Mouse (Mus musculus): ENCODE data around the gene Gm4869. TPM values are rescaled to one million over a fixed set of nuclear protein-coding genes. Genes with fewer than 3 reads are reported as not detected.
"Not testable (repeated sequence)": the region's sequence is repeated elsewhere in the genome, so short reads cannot be mapped to it uniquely, and the experiment has no call there.

Gene Gm4869
- polyA plus RNA-seq, 1 experiment: not detected

- H3K27ac ChIP-seq (ENCODE audit: control insufficient read depth, insufficient read depth, low read depth, low read length, poor library complexity): peak overlapping the region; percentile 79
- no peaks in the 10 kb centered on the region; the same call in 1 of the 2 replicates for H3K4me1 ChIP-seq (ENCODE audit: control insufficient read depth, insufficient read depth, low read length)
- WGBS: under 1% methylated on average over 12 of the region's 12 CpGs
- TF ChIP-seq POLR2A (IDR thresholded peaks at IDR 0.05; ENCODE audit: borderline replicate concordance, control insufficient read depth, low read depth, low read length) (no peak), CTCF (IDR thresholded peaks at IDR 0.05; ENCODE audit: control insufficient read depth, insufficient read depth, low read length) (no peak)
- peak overlapping the region; percentile 87 for H3K4me3 ChIP-seq (replicated peaks; ENCODE audit: control insufficient read depth, low read depth, low read length)
These were observed 27.3 kb upstream of the Gm4869 start for GRCm38 (mm10) chr5:140418106-140418488.

- TF ChIP-seq CTCF (IDR thresholded peaks at IDR 0.05; ENCODE audit: control insufficient read depth, insufficient read depth, low read length) (no peak), POLR2A (IDR thresholded peaks at IDR 0.05; ENCODE audit: borderline replicate concordance, control insufficient read depth, low read depth, low read length) (peak; percentile 83; the same call in 1 of the 2 replicates)
- Histone ChIP-seq H3K4me3 (replicated peaks; ENCODE audit: control insufficient read depth, low read depth, low read length) (peak within 1 kb of the TSS; percentile 87), H3K27ac (ENCODE audit: control insufficient read depth, insufficient read depth, low read depth, low read length, poor library complexity) (peak within 1 kb of the TSS; percentile 79), H3K4me1 (ENCODE audit: control insufficient read depth, insufficient read depth, low read length) (no peaks in the 10 kb centered on the region; the same call in 1 of the 2 replicates)
- under 1% methylated on average over 65 of the region's 65 CpGs for WGBS
These were observed 26.7 kb upstream of the Gm4869 start, which contains the start of gene Eif3b for GRCm38 (mm10) chr5:140418489-140419441. TSS of gene Eif3b (plus strand) at chr5:140419328.

GRCm38 (mm10) chr5:140419442-140420080 lies 25.9 kb upstream of the Gm4869 start:
- under 1% methylated on average over 62 of the region's 62 CpGs for whole genome bisulfite sequencing

GRCm38 (mm10) chr5:140420616-140421015 lies 24.8 kb upstream of the Gm4869 start:
- H3K4me1 ChIP-seq (ENCODE audit: control insufficient read depth, insufficient read depth, low read length): no peaks in the 10 kb centered on the region; the same call in 1 of the 2 replicates
- TF ChIP-seq CTCF (IDR thresholded peaks at IDR 0.05; ENCODE audit: control insufficient read depth, insufficient read depth, low read length) (no peak), POLR2A (IDR thresholded peaks at IDR 0.05; ENCODE audit: borderline replicate concordance, control insufficient read depth, low read depth, low read length) (no peak)
- no peak overlapping the region; the same call in 1 of the 2 replicates for H3K27ac ChIP-seq (ENCODE audit: control insufficient read depth, insufficient read depth, low read depth, low read length, poor library complexity)
- WGBS: 40% methylated on average over 4 of the region's 4 CpGs
- H3K4me3 ChIP-seq (replicated peaks; ENCODE audit: control insufficient read depth, low read depth, low read length): no peak overlapping the region

More at GRCm38 (mm10) chr5:140419442-140420080, 25.9 kb upstream of the Gm4869 start:
- H3K27ac ChIP-seq (ENCODE audit: control insufficient read depth, insufficient read depth, low read depth, low read length, poor library complexity): peak overlapping the region; percentile 50
- H3K4me1 ChIP-seq (ENCODE audit: control insufficient read depth, insufficient read depth, low read length): no peaks in the 10 kb centered on the region; the same call in 1 of the 2 replicates
- no peak for TF ChIP-seq POLR2A (IDR thresholded peaks at IDR 0.05; ENCODE audit: borderline replicate concordance, control insufficient read depth, low read depth, low read length)
- no peak for TF ChIP-seq CTCF (IDR thresholded peaks at IDR 0.05; ENCODE audit: control insufficient read depth, insufficient read depth, low read length)
- peak overlapping the region; percentile 84 for H3K4me3 ChIP-seq (replicated peaks; ENCODE audit: control insufficient read depth, low read depth, low read length)

DNA sequence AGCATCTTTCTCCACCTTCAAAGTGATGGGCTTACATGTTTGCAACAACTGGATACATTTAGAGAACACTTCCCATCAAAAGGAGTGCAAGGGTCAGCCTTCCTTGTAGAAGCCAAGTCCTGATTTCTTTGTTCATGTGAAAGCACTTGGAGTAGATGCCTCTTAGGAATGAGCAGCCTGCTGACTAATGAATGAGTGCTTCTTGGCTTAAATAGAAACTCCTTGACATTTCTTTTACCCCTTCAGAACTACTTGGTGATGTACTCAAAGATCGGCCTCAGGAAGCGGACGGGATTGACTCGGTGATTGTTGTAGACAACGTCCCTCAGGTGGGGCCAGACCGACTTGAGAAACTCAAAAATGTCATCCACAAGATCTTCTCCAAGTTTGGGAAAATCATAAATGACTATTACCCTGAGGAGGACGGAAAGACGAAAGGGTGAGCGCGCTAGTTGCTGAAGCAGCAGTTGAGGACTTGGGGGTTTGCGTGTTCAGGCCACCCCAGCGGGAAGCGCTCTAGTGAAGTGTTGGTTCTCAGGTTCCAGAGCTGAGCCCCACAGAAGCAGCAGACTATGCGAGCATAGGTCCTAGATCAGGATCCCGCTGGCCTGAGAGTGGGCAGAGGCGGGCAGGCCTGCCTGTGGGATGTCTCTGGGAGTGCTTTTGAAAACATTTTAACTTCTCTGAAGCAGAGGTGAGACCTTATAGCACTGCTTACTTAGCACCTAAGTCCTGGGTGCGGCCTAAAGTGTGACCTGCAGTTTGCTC lies 20.2 kb upstream of the Gm4869 start:
- Histone ChIP-seq H3K4me1 (ENCODE audit: control insufficient read depth, insufficient read depth, low read length) (no peaks in the 10 kb centered on the region; the same call in 1 of the 2 replicates), H3K4me3 (replicated peaks; ENCODE audit: control insufficient read depth, low read depth, low read length) (no peak overlapping the region), H3K27ac (ENCODE audit: control insufficient read depth, insufficient read depth, low read depth, low read length, poor library complexity) (no peak overlapping the region)
- TF ChIP-seq CTCF (IDR thresholded peaks at IDR 0.05; ENCODE audit: control insufficient read depth, insufficient read depth, low read length) (no peak), POLR2A (IDR thresholded peaks at IDR 0.05; ENCODE audit: borderline replicate concordance, control insufficient read depth, low read depth, low read length) (no peak)
- 93% methylated on average over 17 of the region's 17 CpGs for WGBS

DNA sequence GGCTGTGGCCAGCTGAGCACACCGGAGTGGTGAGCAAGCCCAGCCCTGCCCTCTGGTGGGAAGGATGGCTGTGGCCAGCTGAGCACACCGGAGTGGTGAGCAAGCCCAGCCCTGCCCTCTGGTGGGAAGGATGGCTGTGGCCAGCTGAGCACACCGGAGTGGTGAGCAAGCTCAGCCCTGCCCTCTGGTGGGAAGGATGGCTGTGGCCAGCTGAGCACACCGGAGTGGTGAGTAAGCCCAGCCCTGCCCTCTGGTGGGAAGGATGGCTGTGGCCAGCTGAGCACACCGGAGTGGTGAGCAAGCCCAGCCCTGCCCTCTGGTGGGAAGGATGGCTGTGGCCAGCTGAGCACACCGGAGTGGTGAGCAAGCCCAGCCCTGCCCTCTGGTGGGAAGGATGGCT lies 6.3 kb upstream of the Gm4869 start:
- WGBS: no CpG with 5 or more reads among the region's 6 CpGs
- H3K4me1 ChIP-seq (ENCODE audit: control insufficient read depth, insufficient read depth, low read length); H3K27ac ChIP-seq (ENCODE audit: control insufficient read depth, insufficient read depth, low read depth, low read length, poor library complexity); H3K4me3 ChIP-seq (replicated peaks; ENCODE audit: control insufficient read depth, low read depth, low read length): not testable (repeated sequence)
- TF ChIP-seq CTCF (IDR thresholded peaks at IDR 0.05; ENCODE audit: control insufficient read depth, insufficient read depth, low read length): peak; percentile 35; the same call in 1 of the 2 replicates

- 81% methylated on average over 3 of the region's 3 CpGs for WGBS
- H3K4me3 ChIP-seq (replicated peaks; ENCODE audit: control insufficient read depth, low read depth, low read length): no peak overlapping the region
- H3K27ac ChIP-seq (ENCODE audit: control insufficient read depth, insufficient read depth, low read depth, low read length, poor library complexity): no peak overlapping the region
- H3K4me1 ChIP-seq (ENCODE audit: control insufficient read depth, insufficient read depth, low read length): no peaks in the 10 kb centered on the region
- TF ChIP-seq CTCF (IDR thresholded peaks at IDR 0.05; ENCODE audit: control insufficient read depth, insufficient read depth, low read length): no peak
- no peak for TF ChIP-seq POLR2A (IDR thresholded peaks at IDR 0.05; ENCODE audit: borderline replicate concordance, control insufficient read depth, low read depth, low read length)
These were observed 4.0 kb upstream of the Gm4869 start for GRCm38 (mm10) chr5:140441406-140441805.

Measured in bone marrow, adult 2 months (tissue).